Mouse (Mus musculus) erythroblast, embryonic 14.5 days (primary cell): ENCODE measurements around the gene Tyk2.

Experiments
- GATA1 ChIP-seq: IDR thresholded peaks from 2 replicates; pipeline ENCODE4 v1.6.1; 2012; ENCODE audit warnings: low read length, inconsistent platforms, mixed read lengths
- TAL1 ChIP-seq: IDR thresholded peaks from 3 replicates; pipeline ENCODE4 v1.6.1; 2012; ENCODE audit warnings: low read length, inconsistent platforms, mixed read lengths

GRCm38 (mm10) chr9:21135329-21135890 is 4.4 kb upstream of the Tyk2 start:
- no peak for TF ChIP-seq GATA1
- TF ChIP-seq TAL1 = no peak
